Mouse (Mus musculus) embryonic facial prominence, embryonic 15.5 days (tissue): ENCODE measurements around the gene Tpst1. TPM values are rescaled to one million over a fixed set of nuclear protein-coding genes. Genes with fewer than 3 reads are reported as not detected.

Source experiments
- ATAC-seq: fragments of 200-750 bp; cut with Nextera tagmentation; 2 replicates; pipeline ENCODE4 v1.8.0; 2017; ENCODE audit warnings: low read depth, moderate TSS enrichment; ENCODE audit not compliant: insufficient number of reproducible peaks, low FRiP score, low TSS enrichment
- H3K27ac ChIP-seq: fragments of 300-500 bp; sonication (generic); replicated peaks from 2 replicates; pipeline ENCODE4 v1.5.1; 2015; ENCODE audit warnings: mild to moderate bottlenecking, inconsistent platforms
- H3K27me3 ChIP-seq: fragments of 300-500 bp; sonication (generic); 2 replicates; pipeline ENCODE4 v1.6.1; 2015; ENCODE audit warnings: inconsistent platforms
- H3K36me3 ChIP-seq: fragments of 300-500 bp; sonication (generic); 2 replicates; pipeline ENCODE4 v1.6.1; 2015; ENCODE audit warnings: mild to moderate bottlenecking, inconsistent platforms
- H3K4me1 ChIP-seq: fragments of 300-500 bp; sonication (generic); 2 replicates; pipeline ENCODE4 v1.6.1; 2015; ENCODE audit warnings: inconsistent platforms
- H3K4me2 ChIP-seq: fragments of 300-500 bp; sonication (generic); replicated peaks from 2 replicates; pipeline ENCODE4 v1.6.1; 2015; ENCODE audit warnings: mild to moderate bottlenecking, inconsistent platforms
- H3K4me3 ChIP-seq: fragments of 300-500 bp; sonication (generic); replicated peaks from 2 replicates; pipeline ENCODE4 v1.5.1; 2015; ENCODE audit warnings: mild to moderate bottlenecking, inconsistent platforms
- H3K9ac ChIP-seq: fragments of 300-500 bp; sonication (generic); 2 replicates; pipeline ENCODE4 v1.6.1; 2015; ENCODE audit warnings: inconsistent platforms
- H3K9me3 ChIP-seq: fragments of 300-500 bp; sonication (generic); replicated peaks from 2 replicates; pipeline ENCODE4 v1.6.1; 2016; ENCODE audit warnings: inconsistent platforms
- WGBS: fragments of 180-500 bp; shearing (Covaris S2); methylation state at CpG from one replicate; pipeline ENCODE4 v1.1.7; 2015; 5-methylcytosine and 5-hydroxymethylcytosine counted together
- polyA plus RNA-seq: library from polyadenylated mRNA; unstranded; fragments of >200 nt; fragmentation: Nextera tagmentation; extraction: Ambion mirVana; gene quantifications from 2 replicates; pipeline ENCODE4 v1.2.1, GENCODE M21; 2015

The Tpst1 gene
- polyA plus RNA-seq, 1 experiment from 2014 or later, result 99.2 TPM

DNA sequence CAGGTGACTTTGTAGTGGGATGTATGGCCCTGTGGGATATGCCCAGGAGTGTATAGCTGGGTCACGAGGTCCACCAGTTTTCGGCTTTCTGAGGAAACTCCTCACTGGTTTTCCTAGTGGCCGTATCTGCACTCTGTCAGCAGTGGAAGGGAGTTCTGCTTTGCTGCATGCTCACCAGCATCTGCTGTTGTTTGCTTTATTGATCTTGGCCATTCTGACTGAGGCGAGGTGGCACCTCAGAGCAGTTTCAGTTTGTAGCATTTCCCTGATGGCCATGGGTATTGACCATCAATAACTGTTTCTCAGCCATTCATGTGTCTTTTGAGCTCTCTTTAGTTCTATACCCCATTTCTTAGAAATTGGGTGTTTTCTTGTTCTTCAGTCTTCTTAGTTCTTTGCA is 17.4 kb upstream of the Tpst1 start:
- no peaks in the 10 kb centered on the region for H3K4me1 ChIP-seq
- H3K9ac ChIP-seq, result no peak overlapping the region
- 91% methylated on average over 4 of the region's 4 CpGs for WGBS
- peaks cover 24% of the 10 kb centered on the region for H3K36me3 ChIP-seq
- no peak overlapping the region for H3K4me2 ChIP-seq
- no peak overlapping the region for H3K27ac ChIP-seq
- no peak overlapping the region for H3K4me3 ChIP-seq
- H3K27me3 ChIP-seq, result no peaks in the 10 kb centered on the region
- ATAC-seq, result no peak
- H3K9me3 ChIP-seq, result no peaks in the 10 kb centered on the region

DNA sequence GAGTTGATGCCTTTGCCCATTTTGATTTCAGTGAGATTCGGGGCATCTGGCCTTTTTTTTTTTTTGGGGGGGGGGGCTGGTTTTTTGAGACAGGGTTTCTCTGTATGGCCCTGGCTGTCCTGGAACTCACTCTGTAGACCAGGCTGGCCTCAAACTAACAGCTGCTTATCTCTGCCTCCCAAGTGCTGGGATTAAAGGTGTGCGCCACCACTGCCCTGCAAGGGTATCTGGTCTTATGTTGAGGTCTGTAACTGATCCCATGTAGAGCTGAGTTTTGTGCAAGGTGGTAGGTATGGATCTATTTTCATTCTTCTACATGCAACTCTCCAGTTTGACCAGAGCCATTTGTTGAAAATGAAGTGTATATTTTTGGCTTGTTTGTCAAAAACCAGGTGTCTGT is 16.8 kb upstream of the Tpst1 start:
- Histone ChIP-seq H3K36me3 (peaks cover 23% of the 10 kb centered on the region), H3K27ac (no peak overlapping the region), H3K4me3 (no peak overlapping the region), H3K9ac (no peak overlapping the region), H3K27me3 (no peaks in the 10 kb centered on the region), H3K4me1 (no peaks in the 10 kb centered on the region), H3K4me2 (no peak overlapping the region), H3K9me3 (no peaks in the 10 kb centered on the region)
- WGBS, result 96% methylated on average over 2 of the region's 2 CpGs
- no peak for ATAC-seq

DNA sequence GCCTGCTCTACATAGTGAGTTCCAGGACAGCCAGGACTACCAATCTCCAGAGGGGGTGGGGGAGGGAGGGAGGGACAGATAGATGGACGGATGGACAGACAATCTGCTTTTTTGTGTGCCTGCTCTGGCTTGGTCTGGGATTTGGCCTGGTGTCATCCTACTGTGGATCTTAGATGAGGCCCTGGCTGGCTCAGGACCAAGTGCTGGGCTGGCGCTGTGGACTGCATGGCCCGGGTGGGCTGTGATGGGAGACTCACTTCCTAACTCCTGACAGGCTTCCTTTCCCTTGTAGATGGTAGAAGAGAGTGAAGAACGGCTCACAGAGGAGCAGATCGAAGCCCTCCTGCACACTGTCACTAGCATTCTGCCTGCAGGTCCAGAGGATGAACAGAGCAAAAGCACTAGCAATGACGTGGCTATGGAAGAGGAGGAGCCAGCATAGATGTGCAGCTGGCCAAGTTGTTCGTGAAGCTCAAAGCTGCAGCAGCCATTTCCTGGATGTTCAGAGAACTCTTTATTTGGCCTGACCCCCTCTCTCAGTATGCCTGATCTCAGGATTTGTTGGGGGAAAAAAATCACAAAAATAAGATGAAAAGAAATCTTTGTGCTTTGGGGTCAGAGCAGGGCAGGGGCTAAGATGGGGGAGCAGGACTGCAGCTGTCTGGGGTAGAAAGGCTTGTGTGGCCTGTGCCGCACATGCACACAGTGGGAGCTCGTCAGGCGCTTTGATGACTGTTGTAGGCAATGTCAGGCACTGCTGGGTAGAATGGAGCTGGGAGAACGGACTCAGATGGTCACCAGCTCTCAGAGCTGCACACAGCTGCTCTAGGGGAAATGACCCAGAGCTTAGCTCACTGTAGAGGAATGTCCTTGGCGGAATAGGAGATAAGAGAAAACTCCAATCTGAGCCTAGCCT is 13.5 kb upstream of the Tpst1 start:
- Histone ChIP-seq H3K4me2 (no peak overlapping the region), H3K36me3 (peaks cover 22% of the 10 kb centered on the region), H3K4me1 (peaks cover 2% of the 10 kb centered on the region; the same call in 1 of the 2 replicates), H3K9me3 (no peaks in the 10 kb centered on the region), H3K4me3 (no peak overlapping the region), H3K27ac (no peak overlapping the region), H3K9ac (no peak overlapping the region), H3K27me3 (no peaks in the 10 kb centered on the region)
- WGBS, result 79% methylated on average over 12 of the region's 12 CpGs
- ATAC-seq, result no peak

- 97% methylated on average over 4 of the region's 4 CpGs for WGBS
- peaks cover 2% of the 10 kb centered on the region; the same call in 1 of the 2 replicates for H3K4me1 ChIP-seq
- peaks cover 20% of the 10 kb centered on the region for H3K36me3 ChIP-seq
- no peak overlapping the region for H3K9ac ChIP-seq
- H3K27me3 ChIP-seq, result no peaks in the 10 kb centered on the region
- no peaks in the 10 kb centered on the region for H3K9me3 ChIP-seq
- no peak overlapping the region for H3K4me3 ChIP-seq
- no peak for ATAC-seq
- H3K4me2 ChIP-seq, result no peak overlapping the region
- no peak overlapping the region for H3K27ac ChIP-seq
Observed at GRCm38 (mm10) chr5:130060329-130060665, 12.8 kb upstream of the Tpst1 start.

- no peak for ATAC-seq
- H3K27ac ChIP-seq, result no peak overlapping the region
- no peak overlapping the region for H3K4me2 ChIP-seq
- 67% methylated on average over 2 of the region's 2 CpGs for WGBS
- H3K4me1 ChIP-seq, result peaks cover 2% of the 10 kb centered on the region; the same call in 1 of the 2 replicates
- H3K9me3 ChIP-seq, result no peaks in the 10 kb centered on the region
- no peak overlapping the region for H3K4me3 ChIP-seq
- peaks cover 18% of the 10 kb centered on the region for H3K36me3 ChIP-seq
- H3K27me3 ChIP-seq, result no peaks in the 10 kb centered on the region
- no peak overlapping the region for H3K9ac ChIP-seq
Observed at GRCm38 (mm10) chr5:130062096-130062495, 11.0 kb upstream of the Tpst1 start.

GRCm38 (mm10) chr5:130063760-130064159 is 9.4 kb upstream of the Tpst1 start:
- H3K27ac ChIP-seq, result no peak overlapping the region
- H3K36me3 ChIP-seq, result peaks cover 18% of the 10 kb centered on the region
- H3K4me1 ChIP-seq, result peaks cover 2% of the 10 kb centered on the region; the same call in 1 of the 2 replicates
- no peak overlapping the region for H3K4me2 ChIP-seq
- H3K27me3 ChIP-seq, result no peaks in the 10 kb centered on the region
- ATAC-seq, result no peak
- H3K9ac ChIP-seq, result no peak overlapping the region
- no peaks in the 10 kb centered on the region for H3K9me3 ChIP-seq
- 76% methylated on average over 2 of the region's 2 CpGs for WGBS
- no peak overlapping the region for H3K4me3 ChIP-seq

GRCm38 (mm10) chr5:130065579-130065978 is 7.5 kb upstream of the Tpst1 start:
- no peaks in the 10 kb centered on the region for H3K27me3 ChIP-seq
- no peaks in the 10 kb centered on the region for H3K9me3 ChIP-seq
- 87% methylated on average over 1 of the region's 1 CpGs for WGBS
- H3K27ac ChIP-seq, result no peak overlapping the region
- no peak overlapping the region for H3K4me2 ChIP-seq
- no peak for ATAC-seq
- H3K4me3 ChIP-seq, result no peak overlapping the region
- H3K9ac ChIP-seq, result no peak overlapping the region
- peaks cover 2% of the 10 kb centered on the region; the same call in 1 of the 2 replicates for H3K4me1 ChIP-seq
- H3K36me3 ChIP-seq, result peaks cover 8% of the 10 kb centered on the region

- no peak overlapping the region for H3K9ac ChIP-seq
- no peaks in the 10 kb centered on the region for H3K27me3 ChIP-seq
- no peak overlapping the region for H3K4me2 ChIP-seq
- no peaks in the 10 kb centered on the region for H3K36me3 ChIP-seq
- WGBS, result 53% methylated on average over 3 of the region's 3 CpGs
- no peak overlapping the region for H3K27ac ChIP-seq
- H3K4me3 ChIP-seq, result no peak overlapping the region
- H3K9me3 ChIP-seq, result no peaks in the 10 kb centered on the region
- ATAC-seq, result no peak
- H3K4me1 ChIP-seq, result peaks cover 2% of the 10 kb centered on the region; the same call in 1 of the 2 replicates
Observed at GRCm38 (mm10) chr5:130067841-130068264, 5.3 kb upstream of the Tpst1 start.

DNA sequence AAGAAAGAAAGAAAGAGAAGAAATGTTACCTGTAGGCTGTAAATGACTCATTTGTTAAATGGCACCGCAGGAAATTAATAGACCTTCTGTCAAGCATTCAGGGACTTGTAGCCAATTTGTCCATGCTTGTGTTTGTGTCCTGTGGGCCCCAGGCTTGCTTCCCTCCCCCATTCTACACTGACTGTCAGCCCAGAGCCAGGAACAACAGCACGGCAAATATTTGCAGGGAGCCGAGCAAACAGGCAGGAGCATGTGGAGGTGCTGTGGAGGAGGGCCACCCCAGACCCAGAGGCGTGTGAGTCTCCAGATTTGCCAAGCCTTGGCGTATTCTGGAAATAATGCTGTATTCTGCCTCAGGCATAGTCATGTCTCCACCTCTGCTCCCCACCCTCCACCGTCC is 1.4 kb downstream of the Tpst1 start:
- Histone ChIP-seq H3K9ac (no peak overlapping the region), H3K27ac (no peak overlapping the region), H3K4me3 (no peak overlapping the region), H3K27me3 (no peaks in the 10 kb centered on the region), H3K4me1 (peaks cover 9% of the 10 kb centered on the region; the same call in 1 of the 2 replicates), H3K9me3 (no peaks in the 10 kb centered on the region), H3K4me2 (no peak overlapping the region), H3K36me3 (no peaks in the 10 kb centered on the region)
- ATAC-seq, result no peak
- 46% methylated on average over 6 of the region's 6 CpGs for WGBS

GRCm38 (mm10) chr5:130076396-130076795 is 3.3 kb downstream of the Tpst1 start:
- peaks cover 16% of the 10 kb centered on the region for H3K4me1 ChIP-seq
- no peak for ATAC-seq

GRCm38 (mm10) chr5:130078096-130078833 is 5.1 kb downstream of the Tpst1 start:
- Histone ChIP-seq H3K4me1 (peaks cover 16% of the 10 kb centered on the region), H3K27me3 (no peaks in the 10 kb centered on the region), H3K4me3 (no peak overlapping the region), H3K9ac (no peak overlapping the region), H3K9me3 (no peaks in the 10 kb centered on the region), H3K4me2 (no peak overlapping the region), H3K36me3 (peaks cover 6% of the 10 kb centered on the region; the same call in 1 of the 2 replicates), H3K27ac (peak overlapping the region; percentile 68; the same call in 1 of the 2 replicates)
- WGBS, result 71% methylated on average over 9 of the region's 9 CpGs
- ATAC-seq, result no peak

More at GRCm38 (mm10) chr5:130076396-130076795, 3.3 kb downstream of the Tpst1 start:
- no peaks in the 10 kb centered on the region for H3K9me3 ChIP-seq
- H3K9ac ChIP-seq, result no peak overlapping the region
- WGBS, result 47% methylated on average over 6 of the region's 6 CpGs
- no peak overlapping the region for H3K4me2 ChIP-seq
- H3K36me3 ChIP-seq, result peaks cover 2% of the 10 kb centered on the region; the same call in 1 of the 2 replicates
- H3K27me3 ChIP-seq, result no peaks in the 10 kb centered on the region
- no peak overlapping the region for H3K4me3 ChIP-seq
- H3K27ac ChIP-seq, result no peak overlapping the region
